Mouse (Mus musculus): Measurements from ENCODE around the gene E130218I03Rik. TPM values are rescaled to one million over a fixed set of nuclear protein-coding genes. Genes with fewer than 3 reads are reported as not detected.

E130218I03Rik gene
- total RNA-seq, 2 experiments from 2014 or later: not detected

DNA sequence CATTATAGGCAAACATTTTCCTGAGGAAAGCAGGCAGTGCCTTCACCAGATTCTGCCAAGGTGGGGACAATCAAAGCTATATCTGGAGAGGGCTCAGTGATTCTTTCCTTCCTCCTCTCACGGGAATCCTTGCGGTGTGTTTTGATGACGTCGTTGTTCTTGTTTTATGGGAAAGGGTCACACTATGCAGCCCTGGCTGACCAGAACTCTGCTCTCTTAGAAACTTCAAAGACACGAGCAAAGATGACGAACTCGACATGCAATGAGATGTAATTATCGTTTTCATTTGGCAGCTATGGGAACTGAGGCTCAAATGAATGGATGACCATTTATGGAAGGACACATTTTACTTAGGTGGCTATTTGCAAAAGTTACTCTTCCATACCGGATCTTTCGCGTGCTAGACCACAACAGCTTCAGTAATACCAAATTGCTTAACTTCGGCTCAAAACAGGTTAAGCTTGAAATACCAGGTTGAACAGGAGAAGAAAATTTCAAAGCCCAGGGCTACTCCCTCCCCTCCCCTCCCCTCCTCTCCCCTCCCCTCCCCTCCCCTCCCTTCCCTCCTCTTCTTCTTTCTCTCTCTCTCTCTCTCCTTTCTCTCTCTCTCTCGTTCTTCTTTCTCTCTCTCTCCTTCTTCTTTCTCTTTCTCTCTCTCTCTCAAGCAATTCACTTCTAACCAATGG is 29.4 kb downstream of the E130218I03Rik start:
- no peak for DNase-seq (ENCODE audit: low spot score in 2 of 2)
- intact Hi-C loops (cut with DNase I): no loop called here

DNA sequence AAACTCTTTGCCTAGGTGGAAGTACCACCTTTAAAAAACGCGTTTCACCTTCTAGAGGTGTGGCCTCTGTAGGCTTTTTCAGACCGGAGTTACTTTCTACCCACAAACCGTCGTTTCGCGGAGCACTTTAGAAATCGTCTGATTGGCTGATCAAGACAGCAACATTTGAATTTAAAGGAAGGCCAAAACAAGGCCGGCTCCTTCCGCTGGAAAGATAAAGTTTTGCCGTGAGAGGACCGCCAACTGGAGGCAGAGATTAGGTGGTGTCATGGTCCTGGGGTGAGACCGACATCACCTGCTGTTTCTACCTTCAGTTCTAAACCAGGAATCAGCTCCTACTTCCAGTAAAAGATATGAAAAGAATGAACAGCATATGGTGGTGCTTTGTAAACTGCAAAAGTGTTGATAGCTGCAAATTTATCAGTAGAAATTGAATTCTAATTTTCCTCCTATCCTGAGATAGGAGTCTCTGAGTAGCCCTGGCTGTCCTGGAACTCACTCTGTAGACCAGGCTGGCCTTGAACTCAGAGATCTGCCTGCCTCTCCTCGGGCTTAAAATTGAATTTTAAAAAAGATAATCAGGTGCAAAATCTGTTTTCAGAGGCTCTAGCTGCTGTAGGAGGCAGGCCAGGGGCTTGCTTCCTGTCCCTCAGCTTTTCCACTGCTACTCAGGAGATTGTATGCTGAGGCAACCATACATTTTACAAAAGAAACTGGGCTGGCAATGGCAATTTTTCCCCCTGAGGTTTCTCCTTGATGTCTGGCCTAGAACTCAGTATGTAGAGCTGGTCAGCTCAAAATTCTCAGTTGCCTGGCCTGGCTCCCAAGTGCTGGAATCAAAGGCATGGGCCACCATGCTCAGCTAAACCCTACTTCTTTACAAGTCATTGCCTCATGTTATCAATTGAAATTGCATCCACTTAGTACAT is 30.2 kb downstream of the E130218I03Rik start:
- no peak for DNase-seq (ENCODE audit: low spot score in 2 of 2)
- intact Hi-C loops (cut with DNase I): no loop called here

GRCm38 (mm10) chr4:134284942-134285341 is 41.5 kb downstream of the E130218I03Rik start:
- intact Hi-C loops (cut with DNase I): loop anchor here (10.0 kb wide), 1 partner anchor 200 kb away; no protein-coding TSS in a partner anchor
- DNase-seq (ENCODE audit: low spot score in 2 of 2): no peak

DNA sequence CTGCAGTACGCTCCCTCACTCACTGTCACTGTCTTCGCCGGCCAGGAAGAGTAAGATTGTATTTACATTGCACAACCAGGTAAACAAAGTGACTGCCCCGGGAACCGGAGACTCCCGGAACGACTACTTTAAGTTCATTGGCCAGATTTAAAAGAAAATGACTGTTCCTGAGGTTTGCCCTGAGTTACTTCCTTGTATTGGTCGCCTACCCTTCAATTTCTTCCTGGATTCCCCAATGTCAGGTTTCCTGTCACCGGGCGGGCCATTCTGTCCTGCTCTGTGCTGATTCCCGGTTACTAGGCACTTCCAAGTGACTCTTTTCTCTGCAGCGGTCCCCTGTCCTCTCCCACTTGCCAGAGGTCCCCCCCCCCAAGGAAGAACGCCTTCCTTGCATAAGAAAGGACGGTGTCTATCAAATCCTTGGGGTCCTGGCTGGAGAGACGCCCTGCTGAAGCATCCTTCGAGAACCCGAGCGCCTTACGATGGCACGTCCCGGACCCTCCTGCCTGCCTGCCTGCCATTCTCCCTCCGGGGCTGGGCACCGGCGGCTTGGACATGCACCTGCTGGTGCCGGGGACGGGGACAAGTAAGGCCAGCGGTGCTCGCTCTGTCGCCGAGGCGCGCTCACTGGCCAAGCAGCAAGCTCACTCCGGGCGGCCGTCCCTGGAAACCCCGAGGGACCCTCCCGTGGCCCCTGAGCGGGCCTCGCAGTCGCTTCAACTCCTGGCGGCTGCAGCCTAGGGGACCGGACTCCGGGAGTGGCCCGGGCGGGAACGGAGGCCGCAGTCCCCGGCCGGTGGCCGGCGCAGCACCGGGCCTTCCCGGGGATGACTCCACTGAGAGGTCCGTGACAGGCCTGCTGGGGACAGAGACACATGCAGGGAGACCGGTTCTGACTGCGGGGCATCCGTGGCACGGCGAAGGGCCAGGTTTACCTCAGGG is 43.0 kb downstream of the E130218I03Rik start:
- intact Hi-C loops (cut with DNase I): loop anchor here (1.0 to 10.0 kb wide), 2 partner anchors 99 to 198 kb away; partner anchors contain the start of gene Cep85
- DNase-seq (ENCODE audit: low spot score in 2 of 2): no peak

GRCm38 (mm10) chr4:134287168-134287564 is 43.7 kb downstream of the E130218I03Rik start:
- intact Hi-C loops (cut with DNase I): loop anchor here (1.0 to 10.0 kb wide), 2 partner anchors 100 to 198 kb away; partner anchors contain the start of gene Cep85
- peak; percentile 95 to 97 for DNase-seq (ENCODE audit: low spot score in 2 of 2)

- DNase-seq (ENCODE audit: low spot score in 2 of 2): peak; percentile 75 to 78
- intact Hi-C loops (cut with DNase I): loop anchor here (1.0 to 10.0 kb wide), 2 partner anchors 100 to 197 kb away; partner anchors contain the start of gene Cep85
Observed at GRCm38 (mm10) chr4:134287575-134288025, 44.1 kb downstream of the E130218I03Rik start, which contains the start of gene Pdik1l. Gene Pdik1l (minus strand): TSS chr4:134287895.

- intact Hi-C loops (cut with DNase I): loop anchor here (10.0 kb wide), 1 partner anchor 196 kb away; no protein-coding TSS in a partner anchor
- DNase-seq (ENCODE audit: low spot score in 2 of 2): no peak
Observed at GRCm38 (mm10) chr4:134288397-134289256, 45.2 kb downstream of the E130218I03Rik start.

GRCm38 (mm10) chr4:134292067-134292466 is 48.6 kb downstream of the E130218I03Rik start:
- intact Hi-C loops (cut with DNase I): loop anchor here (2.0 kb wide), 2 partner anchors 41 to 255 kb away; no protein-coding TSS in a partner anchor
- DNase-seq (ENCODE audit: low spot score in 2 of 2): peak; percentile 59 to 61

GRCm38 (mm10) chr4:134293061-134293691 is 49.7 kb downstream of the E130218I03Rik start:
- intact Hi-C loops (cut with DNase I): loop anchor here (2.0 kb wide), 2 partner anchors 42 to 256 kb away; no protein-coding TSS in a partner anchor

DNA sequence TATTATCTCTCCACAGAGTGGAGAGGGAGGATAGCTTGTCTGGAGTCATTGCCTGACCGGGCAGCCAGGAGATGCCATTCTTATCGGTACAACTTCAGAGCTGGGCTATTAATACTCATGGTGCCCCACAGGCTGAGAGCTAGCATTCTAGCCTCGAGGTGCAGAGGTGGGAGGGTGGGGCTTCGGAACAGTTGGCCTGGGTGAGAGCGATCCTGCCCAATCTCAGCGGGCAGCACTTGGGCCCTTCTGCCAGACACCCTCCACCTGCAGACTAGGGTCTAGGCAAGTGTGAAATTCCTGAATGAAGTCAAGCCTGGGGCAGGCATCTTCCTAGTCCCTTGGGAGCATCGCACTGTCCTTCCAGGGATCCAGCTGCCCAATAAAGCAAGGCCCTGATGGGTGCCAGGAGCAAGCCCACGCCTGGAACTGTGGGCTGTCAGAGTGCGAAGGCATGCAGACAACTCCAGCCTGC is 50.3 kb downstream of the E130218I03Rik start:
- intact Hi-C loops (cut with DNase I): loop anchor here (2.0 kb wide), 2 partner anchors 43 to 257 kb away; no protein-coding TSS in a partner anchor

More at GRCm38 (mm10) chr4:134293061-134293691, 49.7 kb downstream of the E130218I03Rik start:
- DNase-seq (ENCODE audit: low spot score in 2 of 2): no peak

More for the DNA sequence above, 50.3 kb downstream of the E130218I03Rik start:
- no peak for DNase-seq (ENCODE audit: low spot score in 2 of 2)

Other genes with a start within 250 kb of the E130218I03Rik start
- 10 to 100 TPM; 60.5 to 66.1 TPM for gene Dhdds, start 242.7 kb upstream of the E130218I03Rik start, total RNA-seq (2021)
- not detected for gene Lin28a, start 224.8 kb upstream of the E130218I03Rik start, total RNA-seq (2021)
- gene Zfp683, start 189.8 kb upstream of the E130218I03Rik start, total RNA-seq (2021): not detected
- gene Crybg2, start 182.8 kb upstream of the E130218I03Rik start, total RNA-seq (2021): 1 to 10 TPM; 1.8 to 2.7 TPM
- 1 to 10 TPM; 1.6 to 3.4 TPM for gene Cd52, start 148.6 kb upstream of the E130218I03Rik start, total RNA-seq (2021)
- gene Ubxn11, start 141.1 kb upstream of the E130218I03Rik start, total RNA-seq (2021): 10 to 100 TPM; 29.5 to 34.7 TPM
- 100 to 1,000 TPM; 212 to 218 TPM for gene Sh3bgrl3, start 114.9 kb upstream of the E130218I03Rik start, total RNA-seq (2021)
- 10 to 100 TPM; 12.2 to 13.6 TPM for gene Cep85, start 56.5 kb upstream of the E130218I03Rik start, total RNA-seq (2021)
- not detected for gene Gm7534, start 40.7 kb upstream of the E130218I03Rik start, total RNA-seq (2021)
- not detected for gene Catsper4, start 16.3 kb upstream of the E130218I03Rik start, total RNA-seq (2021)
- gene Cnksr1, start 5.3 kb upstream of the E130218I03Rik start, total RNA-seq (2021): under 1 TPM; 0.23 to 0.46 TPM
- 10 to 100 TPM; 10.3 to 10.5 TPM for gene Zfp593, start 1.9 kb downstream of the E130218I03Rik start, total RNA-seq (2021)
- not detected for gene Gm30191, start 3.3 kb downstream of the E130218I03Rik start, total RNA-seq (2021)
- 1 to 10 TPM; 4.0 TPM for gene Grrp1, start 10.4 kb downstream of the E130218I03Rik start, total RNA-seq (2021)
- gene Pdik1l, start 44.2 kb downstream of the E130218I03Rik start, total RNA-seq (2021): 10 to 100 TPM; 18.6 to 19.8 TPM
- under 1 TPM; 0.32 to 0.39 TPM for gene Trim63, start 71.5 kb downstream of the E130218I03Rik start, total RNA-seq (2021)
- gene Slc30a2, start 99.5 kb downstream of the E130218I03Rik start, total RNA-seq (2021): not detected
- gene Extl1, start 140.2 kb downstream of the E130218I03Rik start, total RNA-seq (2021): 10 to 100 TPM; 49.2 to 52.5 TPM
- 1 to 10 TPM; 5.3 to 9.1 TPM for gene Pafah2, start 152.7 kb downstream of the E130218I03Rik start, total RNA-seq (2021)
- gene Stmn1, start 224.7 kb downstream of the E130218I03Rik start, total RNA-seq (2021): 1,000 to 10,000 TPM in 1 of 2 experiments, 100 to 1,000 TPM in 1; 940 to 1,084 TPM